Mouse (Mus musculus) forebrain, embryonic 10.5 days (tissue): Measurements from ENCODE around the gene Coro2a. TPM values are rescaled to one million over a fixed set of nuclear protein-coding genes. Genes with fewer than 3 reads are reported as not detected.

Source experiments
- DNase-seq: peaks from one replicate; pipeline ENCODE4 v3.0.0-alpha.2; 2017; ENCODE audit warnings: low spot score; ENCODE audit errors: extremely low spot score
- H3K27ac ChIP-seq: fragments of 300-500 bp; sonication (generic); 2 replicates; pipeline ENCODE4 v1.5.1; 2016; ENCODE audit warnings: mild to moderate bottlenecking
- H3K27me3 ChIP-seq: fragments of 300-500 bp; sonication (generic); 2 replicates; pipeline ENCODE4 v1.6.1; 2016; ENCODE audit warnings: mild to moderate bottlenecking; ENCODE audit not compliant: poor library complexity, severe bottlenecking
- H3K36me3 ChIP-seq: fragments of 300-500 bp; sonication (generic); replicated peaks from 2 replicates; pipeline ENCODE4 v1.6.1; 2016; ENCODE audit warnings: mild to moderate bottlenecking, moderate library complexity
- H3K4me1 ChIP-seq: fragments of 300-500 bp; sonication (generic); 2 replicates; pipeline ENCODE4 v1.6.1; 2016
- H3K4me3 ChIP-seq: fragments of 300-500 bp; sonication (generic); 2 replicates; pipeline ENCODE4 v1.5.1; 2016; ENCODE audit warnings: mild to moderate bottlenecking, moderate library complexity
- H3K9me3 ChIP-seq: fragments of 300-500 bp; sonication (generic); 2 replicates; pipeline ENCODE4 v1.6.1; 2016; ENCODE audit warnings: mild to moderate bottlenecking, moderate library complexity
- WGBS: fragments of 180-500 bp; shearing (Covaris S2); methylation state at CpG from one replicate; pipeline ENCODE4 v1.1.7; 2016; 5-methylcytosine and 5-hydroxymethylcytosine counted together
- polyA plus RNA-seq: library from polyadenylated mRNA; unstranded; fragments of >200 nt; fragmentation: Nextera tagmentation; extraction: Ambion mirVana; gene quantifications from 2 replicates; pipeline ENCODE4 v1.2.1, GENCODE M21; 2016

Gene Coro2a
- polyA plus RNA-seq, 1 experiment from 2014 or later = 2.8 TPM

GRCm38 (mm10) chr4:46523324-46523723 lies 78.7 kb downstream of the Coro2a start:
- H3K27me3 ChIP-seq = peaks cover 15% of the 10 kb centered on the region
- peaks cover 17% of the 10 kb centered on the region for H3K4me1 ChIP-seq
- DNase-seq = no peak
- no peak overlapping the region for H3K4me3 ChIP-seq
- H3K27ac ChIP-seq = no peak overlapping the region
- no peaks in the 10 kb centered on the region for H3K36me3 ChIP-seq
- 0 out of 2 replicates have a peak, but pooled peaks cover 2% of the 10 kb centered on the region for H3K9me3 ChIP-seq
- 89% methylated on average over 4 of the region's 4 CpGs for WGBS

DNA sequence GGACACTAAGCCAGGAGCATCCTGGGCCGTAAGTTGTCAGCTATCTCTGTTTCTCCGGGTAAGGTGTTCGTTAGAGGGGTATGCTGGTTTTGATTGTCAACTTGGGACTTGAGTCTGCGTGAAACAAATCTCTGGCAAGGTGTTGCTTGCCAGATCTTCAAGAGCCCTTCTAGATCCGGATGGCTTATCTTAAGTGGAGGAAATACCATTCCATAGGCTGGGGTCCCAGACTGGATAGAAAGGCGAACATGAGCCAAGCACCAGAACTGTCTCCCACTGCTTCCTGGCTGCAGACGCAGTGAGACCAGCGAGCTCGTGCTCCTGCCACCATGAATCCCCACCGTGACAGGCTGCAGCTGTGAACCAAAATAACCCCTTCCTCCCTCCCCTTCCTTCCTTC lies 80.5 kb downstream of the Coro2a start:
- 86% methylated on average over 10 of the region's 10 CpGs for WGBS
- peaks cover 8% of the 10 kb centered on the region; the same call in 1 of the 2 replicates for H3K4me1 ChIP-seq
- H3K27me3 ChIP-seq = 0 out of 2 replicates have a peak, but pooled peaks cover under 1% of the 10 kb centered on the region
- H3K4me3 ChIP-seq = no peak overlapping the region
- no peak for DNase-seq
- H3K36me3 ChIP-seq = no peaks in the 10 kb centered on the region
- 0 out of 2 replicates have a peak, but pooled peaks cover 3% of the 10 kb centered on the region for H3K9me3 ChIP-seq
- no peak overlapping the region for H3K27ac ChIP-seq

- 97% methylated on average over 2 of the region's 2 CpGs for WGBS
- no peak for DNase-seq
- no peaks in the 10 kb centered on the region for H3K27me3 ChIP-seq
- H3K36me3 ChIP-seq = no peaks in the 10 kb centered on the region
- H3K27ac ChIP-seq = no peak overlapping the region
- H3K9me3 ChIP-seq = 0 out of 2 replicates have a peak, but pooled peaks cover 3% of the 10 kb centered on the region
- no peak overlapping the region for H3K4me3 ChIP-seq
- peaks cover 8% of the 10 kb centered on the region; the same call in 1 of the 2 replicates for H3K4me1 ChIP-seq
Observed at GRCm38 (mm10) chr4:46520491-46520890, 81.5 kb downstream of the Coro2a start.

DNA sequence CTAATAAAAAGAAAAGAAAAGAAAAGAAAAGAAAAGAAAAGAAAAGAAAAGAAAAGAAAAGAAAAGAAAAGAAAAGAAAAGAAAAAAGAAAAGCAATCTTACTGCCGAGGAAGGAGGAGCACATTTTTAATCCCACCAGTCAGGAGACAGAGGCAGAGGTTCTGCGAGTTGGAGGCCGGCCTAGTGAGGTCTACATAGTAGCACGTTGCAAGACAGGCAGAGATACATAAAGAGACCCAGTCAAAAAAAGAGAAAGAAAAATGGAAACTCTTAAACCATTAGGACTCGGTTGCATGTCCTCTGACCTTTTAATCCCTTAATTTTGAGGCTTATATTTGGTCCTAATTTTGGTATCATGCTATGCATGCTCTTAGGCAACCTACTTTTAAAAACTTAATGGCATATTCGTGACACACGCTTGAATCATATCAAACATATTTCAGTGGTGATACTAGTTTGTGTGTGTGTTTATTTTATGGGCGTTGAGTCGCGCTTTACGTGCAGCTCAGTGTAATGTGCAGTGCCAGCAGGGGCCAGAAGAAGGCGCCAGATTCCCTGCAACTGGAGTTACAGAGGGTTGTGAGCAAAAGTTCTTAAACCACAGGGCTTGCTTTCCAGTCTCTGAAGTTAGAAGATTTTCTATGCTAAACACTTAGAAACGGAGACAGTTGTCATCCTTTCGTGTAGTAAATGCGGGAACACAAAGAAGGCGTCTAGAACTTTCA lies 94.1 kb downstream of the Coro2a start:
- DNase-seq = peak; percentile 66

DNA sequence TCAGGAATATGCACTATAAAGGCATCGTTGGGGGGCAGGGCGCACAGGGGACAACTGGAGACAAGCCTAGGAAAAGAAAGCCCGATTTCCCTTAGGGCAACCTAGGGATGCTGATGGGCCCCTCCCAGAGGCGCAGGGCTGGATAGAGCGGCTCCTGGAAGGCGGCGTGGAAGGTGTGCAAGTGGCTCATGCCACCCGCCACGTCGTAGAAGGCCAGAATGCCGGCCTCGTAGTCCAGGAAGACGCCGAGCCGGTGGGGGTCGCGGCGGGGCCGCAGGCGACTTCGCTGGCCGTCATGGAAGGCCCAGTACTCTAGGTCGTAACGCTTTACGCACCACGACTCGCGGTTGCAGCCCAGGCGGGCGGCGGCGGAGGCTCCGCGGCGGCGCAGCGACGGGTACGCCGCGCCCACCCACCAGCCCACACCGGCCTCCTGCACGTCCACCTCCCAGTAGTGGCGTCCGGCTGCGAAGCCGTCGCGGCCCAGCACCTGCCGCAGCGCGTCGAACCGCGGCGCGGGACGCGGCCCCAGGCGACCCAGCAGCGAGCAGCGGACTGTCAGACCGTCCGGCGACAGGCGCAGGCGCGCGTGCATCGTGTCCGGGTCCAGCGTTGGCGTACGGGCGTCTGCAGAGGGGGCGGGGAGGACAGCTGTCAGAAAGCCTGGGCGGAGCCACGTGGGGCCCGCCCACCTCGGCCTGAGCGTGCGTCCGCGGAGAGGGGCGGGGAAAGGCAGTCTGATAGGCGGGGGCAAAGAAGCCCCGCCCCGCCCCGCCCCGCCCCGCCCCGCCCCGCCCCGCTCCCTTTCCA lies 95.0 kb downstream of the Coro2a start:
- Histone ChIP-seq H3K9me3 (no peaks in the 10 kb centered on the region), H3K27ac (peak overlapping the region; percentile 65), H3K36me3 (peaks cover 24% of the 10 kb centered on the region), H3K4me1 (peaks cover 24% of the 10 kb centered on the region), H3K4me3 (peak overlapping the region; percentile 68), H3K27me3 (peaks cover 37% of the 10 kb centered on the region)
- under 1% methylated on average over 94 of the region's 94 CpGs for WGBS
- peak; percentile 92 for DNase-seq

More for the DNA sequence above, 94.1 kb downstream of the Coro2a start:
- Histone ChIP-seq H3K36me3 (peaks cover 15% of the 10 kb centered on the region), H3K27ac (no peak overlapping the region), H3K4me3 (peak overlapping the region; percentile 68), H3K9me3 (no peaks in the 10 kb centered on the region), H3K27me3 (peaks cover 37% of the 10 kb centered on the region), H3K4me1 (peaks cover 20% of the 10 kb centered on the region)
- WGBS = 11% methylated on average over 16 of the region's 16 CpGs

- peaks cover 39% of the 10 kb centered on the region for H3K36me3 ChIP-seq
- no peak overlapping the region for H3K4me3 ChIP-seq
- DNase-seq = no peak
- H3K4me1 ChIP-seq = peaks cover 24% of the 10 kb centered on the region
- 73% methylated on average over 8 of the region's 8 CpGs for WGBS
- H3K9me3 ChIP-seq = no peaks in the 10 kb centered on the region
- H3K27ac ChIP-seq = no peak overlapping the region
- H3K27me3 ChIP-seq = peaks cover 41% of the 10 kb centered on the region
Observed at GRCm38 (mm10) chr4:46505361-46506057, 96.5 kb downstream of the Coro2a start.

DNA sequence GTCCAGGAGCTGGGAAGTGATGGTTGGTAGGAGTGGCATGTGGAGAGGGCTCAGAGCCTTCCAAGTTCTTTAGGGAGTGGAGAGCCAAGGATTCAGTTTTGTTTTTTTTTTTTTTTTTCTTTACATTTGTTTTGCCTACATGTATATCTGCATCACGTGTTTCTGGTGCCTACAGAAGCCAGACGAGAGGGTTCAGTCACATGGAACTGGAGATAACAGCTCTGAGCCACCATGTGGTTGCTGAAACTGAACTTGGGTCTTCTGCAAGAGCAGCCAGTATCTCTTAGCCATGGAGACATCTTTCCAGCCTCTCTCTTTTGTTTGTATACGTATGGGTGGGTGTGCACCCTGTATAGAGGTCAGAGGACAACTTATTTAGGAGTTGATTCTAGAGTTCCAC lies 98.1 kb downstream of the Coro2a start:
- H3K9me3 ChIP-seq = no peaks in the 10 kb centered on the region
- WGBS = 80% methylated on average over 3 of the region's 3 CpGs
- no peak for DNase-seq
- H3K4me3 ChIP-seq = no peak overlapping the region
- H3K36me3 ChIP-seq = peaks cover 53% of the 10 kb centered on the region
- H3K4me1 ChIP-seq = peaks cover 24% of the 10 kb centered on the region
- H3K27me3 ChIP-seq = peaks cover 42% of the 10 kb centered on the region
- H3K27ac ChIP-seq = no peak overlapping the region

- peaks cover 42% of the 10 kb centered on the region for H3K27me3 ChIP-seq
- DNase-seq = no peak
- H3K4me3 ChIP-seq = no peak overlapping the region
- H3K4me1 ChIP-seq = peaks cover 26% of the 10 kb centered on the region
- H3K9me3 ChIP-seq = no peaks in the 10 kb centered on the region
- no peak overlapping the region for H3K27ac ChIP-seq
- peaks cover 53% of the 10 kb centered on the region for H3K36me3 ChIP-seq
- WGBS = 82% methylated on average over 16 of the region's 16 CpGs
Observed at GRCm38 (mm10) chr4:46502606-46503502, 99.1 kb downstream of the Coro2a start.

DNA sequence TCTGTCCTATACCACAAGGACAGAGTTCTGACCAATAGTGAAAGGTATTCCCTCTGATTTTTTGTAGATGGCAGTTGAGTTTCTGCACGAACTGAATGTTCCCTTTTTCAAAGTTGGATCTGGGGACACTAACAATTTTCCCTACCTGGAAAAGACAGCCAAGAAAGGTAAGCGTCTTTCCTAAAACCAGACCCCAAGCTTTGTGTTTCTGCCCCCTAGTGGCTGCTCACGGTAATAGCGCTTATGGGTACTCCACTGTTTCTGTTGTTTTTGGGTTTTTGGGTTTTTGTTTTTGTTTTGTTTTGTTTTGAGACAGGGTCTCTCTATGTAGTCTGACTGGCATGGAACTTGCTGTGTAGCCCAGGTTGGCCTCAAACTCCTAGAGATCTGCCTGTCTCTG lies 103.0 kb downstream of the Coro2a start:
- DNase-seq = peak; percentile 40
- peaks cover 8% of the 10 kb centered on the region for H3K27me3 ChIP-seq
- H3K36me3 ChIP-seq = peaks cover 75% of the 10 kb centered on the region

DNA sequence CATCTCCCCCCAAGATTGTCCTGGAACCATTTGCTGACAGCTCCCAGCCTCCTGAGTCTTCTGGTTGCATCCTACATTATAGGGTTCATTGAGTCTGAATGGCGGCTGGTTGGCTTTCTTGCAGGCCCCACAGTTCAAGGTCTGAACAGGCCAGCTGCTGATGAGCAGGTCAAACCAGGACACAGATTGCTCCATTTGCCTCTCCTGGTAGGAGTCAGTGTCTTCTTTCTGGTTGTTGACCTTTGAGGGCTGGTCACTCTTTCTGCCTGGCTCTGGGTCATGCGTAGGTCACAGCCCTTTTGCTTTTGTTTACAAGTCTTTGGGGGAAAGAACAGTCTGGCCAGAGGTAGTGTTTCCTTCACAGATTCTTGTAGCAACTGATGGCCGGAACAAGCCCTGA lies 103.5 kb downstream of the Coro2a start:
- 66% methylated on average over 3 of the region's 3 CpGs for WGBS
- H3K27ac ChIP-seq = no peak overlapping the region
- no peak for DNase-seq
- peaks cover 4% of the 10 kb centered on the region for H3K27me3 ChIP-seq
- H3K4me3 ChIP-seq = no peak overlapping the region
- peaks cover 75% of the 10 kb centered on the region for H3K36me3 ChIP-seq
- no peaks in the 10 kb centered on the region for H3K9me3 ChIP-seq
- peaks cover 13% of the 10 kb centered on the region for H3K4me1 ChIP-seq

More for the DNA sequence above, 103.0 kb downstream of the Coro2a start:
- WGBS = 14% methylated on average over 4 of the region's 4 CpGs
- Histone ChIP-seq H3K4me3 (no peak overlapping the region), H3K27ac (no peak overlapping the region), H3K9me3 (no peaks in the 10 kb centered on the region), H3K4me1 (peaks cover 13% of the 10 kb centered on the region)

- 43% methylated on average over 4 of the region's 4 CpGs for WGBS
- Histone ChIP-seq H3K4me3 (no peak overlapping the region), H3K4me1 (peaks cover 6% of the 10 kb centered on the region), H3K36me3 (peaks cover 77% of the 10 kb centered on the region), H3K27me3 (peaks cover 4% of the 10 kb centered on the region), H3K9me3 (no peaks in the 10 kb centered on the region), H3K27ac (no peak overlapping the region)
- peak; percentile 48 for DNase-seq
Observed at GRCm38 (mm10) chr4:46497286-46497892, 104.6 kb downstream of the Coro2a start.
